Mouse (Mus musculus): ENCODE data around the gene Arhgap42. TPM values are rescaled to one million over a fixed set of nuclear protein-coding genes. Genes with fewer than 3 reads are reported as not detected.

The Arhgap42 gene
- polyA plus RNA-seq, 1 experiment from 2014 or later: 19.7 TPM

DNA sequence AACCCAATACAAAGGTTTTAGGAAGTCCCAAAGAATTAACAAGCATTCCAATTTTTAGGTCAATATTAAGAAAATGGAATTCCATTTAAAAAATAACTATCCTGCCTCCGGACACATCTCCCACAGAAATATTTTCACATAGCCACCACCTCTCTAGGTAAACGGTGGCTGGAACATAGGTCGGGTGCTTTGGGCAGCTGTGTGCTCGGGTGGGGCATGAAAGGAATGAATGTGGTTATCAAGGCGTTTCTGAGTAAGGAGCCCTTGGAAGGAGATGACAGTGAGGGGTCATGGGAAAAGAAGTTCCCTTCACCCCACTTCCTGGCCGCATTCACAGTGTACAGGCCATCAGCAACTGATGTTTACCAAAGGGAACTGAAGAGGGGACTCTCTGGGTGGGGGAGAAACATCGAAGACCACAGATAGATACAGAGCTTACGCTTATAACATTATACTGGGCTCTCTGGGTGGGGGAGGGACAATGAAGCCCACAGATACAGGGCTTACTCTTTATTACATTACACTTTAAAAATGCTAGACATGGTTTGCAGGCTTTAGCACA, 38.0 kb downstream of the Arhgap42 start:
- H3K4me1 ChIP-seq: no peaks in the 10 kb centered on the region; the same call in 1 of the 2 replicates
- no peak for ATAC-seq (replicated peaks)
- WGBS: 74% methylated on average over 8 of the region's 8 CpGs
- no peaks in the 10 kb centered on the region for H3K27me3 ChIP-seq (replicated peaks)
- no peaks in the 10 kb centered on the region for H3K36me3 ChIP-seq (replicated peaks)
- H3K4me2 ChIP-seq: no peak overlapping the region
- H3K9me3 ChIP-seq: no peaks in the 10 kb centered on the region
- no peak overlapping the region for H3K9ac ChIP-seq
- no peak overlapping the region for H3K27ac ChIP-seq
- no peak overlapping the region for H3K4me3 ChIP-seq

DNA sequence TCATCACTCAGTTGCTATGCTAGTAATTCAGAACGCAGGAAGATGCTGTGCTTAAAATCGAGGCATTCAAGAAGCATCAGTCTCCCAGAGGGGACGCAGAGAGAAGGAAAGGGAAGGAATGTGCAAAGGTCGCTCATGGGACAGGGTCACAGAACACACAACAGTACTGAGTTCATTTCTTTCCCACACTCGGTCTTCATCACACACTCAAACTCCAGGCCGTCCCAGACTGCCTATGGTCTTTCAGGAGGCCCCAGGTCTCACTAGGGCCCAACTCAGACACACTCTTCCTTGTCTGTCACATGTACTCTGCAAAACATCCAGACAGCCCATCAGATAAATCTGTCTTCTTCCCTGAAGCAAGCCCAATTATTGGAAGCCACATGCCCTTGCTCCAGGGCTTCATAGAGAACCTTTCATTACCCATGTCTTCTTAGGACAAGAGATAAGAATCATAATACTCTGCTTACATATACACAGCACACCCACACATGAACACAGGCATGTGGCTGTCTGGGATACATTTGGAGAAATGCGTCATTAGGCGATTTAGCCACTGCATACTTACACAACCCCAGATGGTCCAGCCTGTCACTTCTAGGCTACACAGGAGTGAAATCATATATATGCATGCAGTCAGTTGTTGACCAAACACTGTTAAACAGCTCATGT, 39.6 kb downstream of the Arhgap42 start:
- Histone ChIP-seq H3K27ac (no peak overlapping the region), H3K4me1 (no peaks in the 10 kb centered on the region; the same call in 1 of the 2 replicates), H3K36me3 (replicated peaks) (no peaks in the 10 kb centered on the region), H3K9me3 (no peaks in the 10 kb centered on the region), H3K4me2 (no peak overlapping the region), H3K9ac (no peak overlapping the region), H3K27me3 (replicated peaks) (no peaks in the 10 kb centered on the region), H3K4me3 (no peak overlapping the region)
- whole genome bisulfite sequencing: 69% methylated on average over 8 of the region's 8 CpGs
- ATAC-seq (replicated peaks): 0 out of 2 replicates have a peak, but pooled peaks have one; percentile 27

DNA sequence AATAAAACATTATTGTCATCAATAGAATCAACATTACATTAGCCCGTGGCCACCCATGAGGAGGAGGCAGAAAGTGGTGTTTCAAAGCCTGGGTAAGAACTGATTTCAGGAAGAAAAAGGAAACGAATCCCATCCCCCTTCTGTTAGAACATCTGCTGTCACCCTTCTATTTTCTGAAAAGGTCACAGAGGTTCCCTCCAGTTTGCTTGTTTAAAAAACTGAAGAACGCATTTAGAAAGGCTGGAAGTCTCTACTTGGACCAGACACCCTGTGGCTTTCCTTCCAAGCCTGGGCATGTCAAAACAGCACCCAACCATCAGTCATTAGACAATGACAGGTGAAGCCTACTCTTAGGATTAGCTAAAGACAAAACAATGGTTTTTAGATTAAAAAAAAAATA, 40.3 kb downstream of the Arhgap42 start:
- no peaks in the 10 kb centered on the region for H3K9me3 ChIP-seq
- no peak for ATAC-seq (replicated peaks)
- no peak overlapping the region for H3K4me2 ChIP-seq
- no peak overlapping the region for H3K27ac ChIP-seq
- H3K27me3 ChIP-seq (replicated peaks): no peaks in the 10 kb centered on the region
- WGBS: 34% methylated on average over 3 of the region's 3 CpGs
- no peak overlapping the region for H3K4me3 ChIP-seq
- H3K4me1 ChIP-seq: no peaks in the 10 kb centered on the region; the same call in 1 of the 2 replicates
- H3K36me3 ChIP-seq (replicated peaks): no peaks in the 10 kb centered on the region
- no peak overlapping the region for H3K9ac ChIP-seq

DNA sequence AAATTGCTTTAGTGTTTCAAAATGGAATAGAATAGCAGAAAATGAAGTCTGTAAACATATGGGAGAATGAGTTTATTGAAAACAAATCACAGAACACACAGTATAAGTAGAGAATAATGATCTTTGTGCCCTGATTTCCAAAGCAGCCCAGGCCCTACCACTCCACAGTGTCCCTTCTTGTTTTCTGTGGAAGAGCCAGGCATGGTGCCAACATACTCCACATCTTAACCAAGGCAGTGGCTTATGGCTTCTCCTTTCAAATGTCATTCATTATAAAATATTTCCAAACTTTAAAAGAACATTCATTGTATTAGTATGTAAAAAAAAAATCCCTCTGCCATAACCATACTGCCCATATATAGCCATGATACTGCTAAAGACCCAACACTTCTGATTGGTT, 42.9 kb downstream of the Arhgap42 start:
- Histone ChIP-seq H3K9me3 (no peaks in the 10 kb centered on the region), H3K9ac (no peak overlapping the region), H3K27me3 (replicated peaks) (no peaks in the 10 kb centered on the region), H3K36me3 (replicated peaks) (no peaks in the 10 kb centered on the region), H3K4me3 (no peak overlapping the region), H3K4me1 (no peaks in the 10 kb centered on the region; the same call in 1 of the 2 replicates), H3K27ac (no peak overlapping the region), H3K4me2 (no peak overlapping the region)
- no peak for ATAC-seq (replicated peaks)

DNA sequence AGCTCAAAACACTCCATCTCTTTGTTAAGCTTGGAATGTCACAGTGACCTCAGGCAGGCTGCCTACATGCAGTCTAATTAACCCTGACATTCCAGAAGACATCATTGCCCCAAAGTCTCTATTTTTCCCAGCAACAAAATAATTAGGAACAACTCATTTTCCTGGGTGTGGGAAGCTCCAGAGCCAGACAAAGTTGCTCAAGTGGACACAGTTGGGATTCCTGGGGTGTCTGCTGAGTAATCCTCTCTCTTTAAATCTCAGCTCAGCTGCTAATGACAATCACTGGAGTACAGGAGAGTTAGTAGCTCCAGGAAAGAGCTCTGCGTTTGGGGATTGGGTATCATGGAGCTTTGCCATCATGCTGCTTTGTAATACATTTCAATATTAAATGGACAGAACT, 44.4 kb downstream of the Arhgap42 start:
- H3K27ac ChIP-seq: no peak overlapping the region
- 32% methylated on average over 1 of the region's 1 CpGs for WGBS
- H3K4me1 ChIP-seq: no peaks in the 10 kb centered on the region; the same call in 1 of the 2 replicates
- H3K9me3 ChIP-seq: no peaks in the 10 kb centered on the region
- no peaks in the 10 kb centered on the region for H3K27me3 ChIP-seq (replicated peaks)
- no peaks in the 10 kb centered on the region for H3K36me3 ChIP-seq (replicated peaks)
- no peak for ATAC-seq (replicated peaks)
- no peak overlapping the region for H3K9ac ChIP-seq
- no peak overlapping the region for H3K4me2 ChIP-seq
- H3K4me3 ChIP-seq: no peak overlapping the region

DNA sequence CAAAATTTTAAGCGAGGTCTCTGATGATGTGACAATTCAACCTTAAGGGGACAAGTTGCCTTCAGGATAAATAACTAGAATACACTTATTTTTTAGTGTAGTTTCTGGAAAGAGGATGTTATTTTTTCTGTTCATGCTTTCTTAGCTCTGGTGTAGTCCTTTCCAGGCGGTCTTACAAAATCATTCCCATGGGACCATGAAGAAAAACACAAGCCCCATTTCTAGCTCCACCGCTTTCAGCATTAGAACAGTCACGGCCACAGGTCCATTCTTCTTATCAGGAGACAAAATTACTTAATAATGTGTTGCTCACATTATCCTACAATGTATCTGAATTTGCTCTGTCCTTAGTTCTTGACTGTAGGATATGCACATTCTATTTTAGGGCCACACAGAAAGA, 46.2 kb downstream of the Arhgap42 start:
- H3K9ac ChIP-seq: no peak overlapping the region
- no peaks in the 10 kb centered on the region for H3K4me1 ChIP-seq
- H3K27me3 ChIP-seq (replicated peaks): no peaks in the 10 kb centered on the region
- ATAC-seq (replicated peaks): no peak
- H3K36me3 ChIP-seq (replicated peaks): no peaks in the 10 kb centered on the region
- no peaks in the 10 kb centered on the region for H3K9me3 ChIP-seq
- H3K4me3 ChIP-seq: no peak overlapping the region
- WGBS: 90% methylated on average over 4 of the region's 4 CpGs
- no peak overlapping the region for H3K27ac ChIP-seq
- no peak overlapping the region for H3K4me2 ChIP-seq

- Histone ChIP-seq H3K4me2 (no peak overlapping the region), H3K27ac (no peak overlapping the region), H3K9me3 (no peaks in the 10 kb centered on the region), H3K4me1 (no peaks in the 10 kb centered on the region), H3K27me3 (replicated peaks) (no peaks in the 10 kb centered on the region), H3K9ac (no peak overlapping the region), H3K4me3 (no peak overlapping the region), H3K36me3 (replicated peaks) (no peaks in the 10 kb centered on the region)
- no peak for ATAC-seq (replicated peaks)
- WGBS: 97% methylated on average over 1 of the region's 1 CpGs
These were observed 48.1 kb downstream of the Arhgap42 start for GRCm38 (mm10) chr9:9190835-9191234.

DNA sequence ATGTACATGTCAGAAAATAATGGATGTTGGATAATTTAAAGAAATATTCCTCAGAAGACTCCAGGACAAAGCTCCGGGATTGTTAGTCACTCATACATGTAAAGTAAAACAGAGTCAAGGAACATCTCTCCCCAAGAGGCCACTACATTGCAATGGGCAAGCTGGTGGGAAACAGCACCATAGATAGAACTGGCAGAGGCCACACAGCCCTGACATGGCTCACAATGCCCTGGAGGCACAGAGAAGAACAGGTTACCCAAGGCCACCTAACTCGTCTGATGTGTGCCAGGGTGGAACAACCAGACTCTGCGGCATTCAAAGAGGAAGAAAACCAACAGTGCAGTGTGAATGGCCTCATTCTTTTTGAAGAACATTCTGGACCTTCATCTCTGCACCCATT, 50.7 kb downstream of the Arhgap42 start:
- Histone ChIP-seq H3K9ac (no peak overlapping the region), H3K4me1 (no peaks in the 10 kb centered on the region), H3K4me3 (no peak overlapping the region), H3K36me3 (replicated peaks) (no peaks in the 10 kb centered on the region), H3K27me3 (replicated peaks) (no peaks in the 10 kb centered on the region), H3K9me3 (no peaks in the 10 kb centered on the region), H3K4me2 (no peak overlapping the region), H3K27ac (no peak overlapping the region)
- no peak for ATAC-seq (replicated peaks)
- 81% methylated on average over 3 of the region's 3 CpGs for WGBS

GRCm38 (mm10) chr9:9177745-9178144, 61.2 kb downstream of the Arhgap42 start:
- H3K4me2 ChIP-seq: no peak overlapping the region
- 93% methylated on average over 4 of the region's 4 CpGs for WGBS
- no peak overlapping the region for H3K27ac ChIP-seq
- H3K36me3 ChIP-seq (replicated peaks): no peaks in the 10 kb centered on the region
- no peak for ATAC-seq (replicated peaks)
- no peaks in the 10 kb centered on the region for H3K4me1 ChIP-seq
- H3K4me3 ChIP-seq: no peak overlapping the region
- no peak overlapping the region for H3K9ac ChIP-seq
- no peaks in the 10 kb centered on the region for H3K9me3 ChIP-seq
- H3K27me3 ChIP-seq (replicated peaks): no peaks in the 10 kb centered on the region

- ATAC-seq (replicated peaks): no peak
- no peaks in the 10 kb centered on the region for H3K4me1 ChIP-seq
- no peaks in the 10 kb centered on the region for H3K9me3 ChIP-seq
- 79% methylated on average over 2 of the region's 2 CpGs for WGBS
- H3K4me3 ChIP-seq: no peak overlapping the region
- H3K27me3 ChIP-seq (replicated peaks): no peaks in the 10 kb centered on the region
- no peak overlapping the region for H3K4me2 ChIP-seq
- H3K27ac ChIP-seq: no peak overlapping the region
- H3K9ac ChIP-seq: no peak overlapping the region
- H3K36me3 ChIP-seq (replicated peaks): no peaks in the 10 kb centered on the region
These were observed 64.0 kb downstream of the Arhgap42 start for GRCm38 (mm10) chr9:9174924-9175323.

GRCm38 (mm10) chr9:9174206-9174605, 64.7 kb downstream of the Arhgap42 start:
- no peak overlapping the region for H3K9ac ChIP-seq
- WGBS: 89% methylated on average over 5 of the region's 5 CpGs
- H3K36me3 ChIP-seq (replicated peaks): no peaks in the 10 kb centered on the region
- no peak overlapping the region for H3K27ac ChIP-seq
- H3K4me2 ChIP-seq: no peak overlapping the region
- H3K9me3 ChIP-seq: no peaks in the 10 kb centered on the region
- ATAC-seq (replicated peaks): no peak
- H3K27me3 ChIP-seq (replicated peaks): no peaks in the 10 kb centered on the region
- no peaks in the 10 kb centered on the region for H3K4me1 ChIP-seq
- H3K4me3 ChIP-seq: no peak overlapping the region

DNA sequence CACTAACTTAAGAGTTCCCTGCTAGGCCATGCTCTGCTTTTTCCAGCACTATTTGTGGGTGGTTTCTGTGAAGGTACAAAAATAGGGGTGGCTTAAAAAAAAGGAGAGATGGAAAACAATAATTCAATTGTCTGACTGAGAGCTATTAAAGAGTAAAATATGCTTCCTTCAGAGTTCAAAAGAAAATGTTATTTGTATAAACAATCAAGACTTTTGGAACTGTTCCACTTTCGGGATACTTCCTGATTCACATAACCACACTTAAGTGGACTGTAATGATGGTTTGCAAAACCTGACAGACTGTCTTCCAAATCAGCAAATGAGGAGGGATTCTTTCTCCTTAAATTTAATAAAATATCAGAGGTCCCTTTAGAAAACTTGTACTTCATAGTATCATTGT, 65.8 kb downstream of the Arhgap42 start:
- Histone ChIP-seq H3K27me3 (replicated peaks) (no peaks in the 10 kb centered on the region), H3K4me3 (no peak overlapping the region), H3K9ac (no peak overlapping the region), H3K36me3 (replicated peaks) (no peaks in the 10 kb centered on the region), H3K4me2 (no peak overlapping the region), H3K4me1 (no peaks in the 10 kb centered on the region), H3K9me3 (no peaks in the 10 kb centered on the region), H3K27ac (no peak overlapping the region)
- 73% methylated on average over 1 of the region's 1 CpGs for WGBS
- ATAC-seq (replicated peaks): no peak

DNA sequence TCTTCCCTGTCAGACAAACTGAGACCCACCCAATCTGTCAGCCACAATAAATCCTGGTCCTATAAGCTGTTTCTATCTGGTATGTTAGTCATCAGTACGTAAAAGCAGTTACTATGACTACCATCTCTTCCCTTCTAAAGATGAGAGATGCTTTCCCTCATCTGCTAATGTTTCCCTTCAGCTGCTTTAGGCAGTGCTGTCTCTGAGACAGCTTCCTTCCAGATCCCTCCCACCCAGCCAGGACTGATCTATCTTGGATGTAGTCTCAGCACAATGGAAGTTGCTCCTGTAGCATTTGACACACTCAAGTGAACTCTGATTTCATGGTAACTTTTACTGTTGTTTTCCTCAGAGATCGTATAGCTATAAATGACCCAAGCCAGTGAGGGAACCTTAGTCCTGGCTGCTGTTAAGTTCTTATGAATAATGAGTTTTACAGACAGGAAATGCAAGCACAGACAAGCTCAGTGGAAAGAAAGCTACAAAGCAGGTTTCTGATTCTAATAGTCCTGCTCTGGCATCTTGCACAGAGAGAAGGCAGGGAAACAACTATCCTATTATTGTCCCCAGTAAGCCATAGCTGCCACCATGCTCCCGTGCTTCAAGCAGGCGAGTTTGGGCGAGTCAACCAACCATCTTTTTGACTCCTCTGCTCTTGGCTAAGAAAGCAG, 67.6 kb downstream of the Arhgap42 start:
- Histone ChIP-seq H3K9me3 (no peaks in the 10 kb centered on the region), H3K4me1 (no peaks in the 10 kb centered on the region), H3K36me3 (replicated peaks) (no peaks in the 10 kb centered on the region), H3K27ac (no peak overlapping the region), H3K4me3 (no peak overlapping the region), H3K4me2 (no peak overlapping the region), H3K9ac (no peak overlapping the region), H3K27me3 (replicated peaks) (no peaks in the 10 kb centered on the region)
- WGBS: 81% methylated on average over 5 of the region's 5 CpGs
- no peak for ATAC-seq (replicated peaks)
